Mouse (Mus musculus) layer of hippocampus, adult 9-10 months (tissue): Measurements from ENCODE around the gene Eef1akmt3.

Experiments
- DNase-seq: peaks from one replicate; pipeline ENCODE4 v3.0.0; 2022; ENCODE audit warnings: low spot score

Eef1akmt3 gene

GRCm38 (mm10) chr10:127050119-127050474 is 8.8 kb upstream of the Eef1akmt3 start:
- no peak for DNase-seq

GRCm38 (mm10) chr10:127049395-127050118 is 8.2 kb upstream of the Eef1akmt3 start:
- no peak for DNase-seq

- DNase-seq = no peak
Observed at GRCm38 (mm10) chr10:127048608-127049394, 7.5 kb upstream of the Eef1akmt3 start.

GRCm38 (mm10) chr10:127047954-127048353 is 6.6 kb upstream of the Eef1akmt3 start, which contains the start of gene Cyp27b1:
Gene Cyp27b1 (plus strand): TSS chr10:127048250.
- DNase-seq = no peak

GRCm38 (mm10) chr10:127043187-127043586 is 1.9 kb upstream of the Eef1akmt3 start:
- DNase-seq = no peak

GRCm38 (mm10) chr10:127042468-127043115 is 1.3 kb upstream of the Eef1akmt3 start:
- no peak for DNase-seq

- peak; percentile 81 for DNase-seq
Observed at GRCm38 (mm10) chr10:127041774-127042338, 543 bp upstream of the Eef1akmt3 start.

- no peak for DNase-seq
Observed at GRCm38 (mm10) chr10:127040569-127041214, 621 bp downstream of the Eef1akmt3 start.

GRCm38 (mm10) chr10:127037641-127038040 is 3.7 kb downstream of the Eef1akmt3 start:
- DNase-seq = no peak

GRCm38 (mm10) chr10:127036273-127036672 is 5.0 kb downstream of the Eef1akmt3 start:
- no peak for DNase-seq

GRCm38 (mm10) chr10:127033301-127033741 is 8.0 kb downstream of the Eef1akmt3 start:
- DNase-seq = no peak

GRCm38 (mm10) chr10:127030336-127031296 is 10.7 kb downstream of the Eef1akmt3 start, which contains the start of gene Tsfm:
Gene Tsfm (minus strand): TSS chr10:127030840.
- peak; percentile 55 for DNase-seq

- no peak for DNase-seq
Observed at GRCm38 (mm10) chr10:127018422-127018821, 22.9 kb downstream of the Eef1akmt3 start.

- DNase-seq = no peak
Observed at GRCm38 (mm10) chr10:127017071-127017470, 24.2 kb downstream of the Eef1akmt3 start.

GRCm38 (mm10) chr10:127016488-127016887 is 24.8 kb downstream of the Eef1akmt3 start:
- no peak for DNase-seq

GRCm38 (mm10) chr10:127003806-127004205 is 37.5 kb downstream of the Eef1akmt3 start:
- DNase-seq = no peak

GRCm38 (mm10) chr10:127003334-127003733 is 38.0 kb downstream of the Eef1akmt3 start:
- DNase-seq = no peak

- DNase-seq = no peak
Observed at GRCm38 (mm10) chr10:127002765-127003164, 38.5 kb downstream of the Eef1akmt3 start.

- DNase-seq = no peak
Observed at GRCm38 (mm10) chr10:127002056-127002455, 39.3 kb downstream of the Eef1akmt3 start.

GRCm38 (mm10) chr10:127001297-127001696 is 40.0 kb downstream of the Eef1akmt3 start:
- no peak for DNase-seq

GRCm38 (mm10) chr10:127000529-127000928 is 40.8 kb downstream of the Eef1akmt3 start, which contains the start of gene Avil:
Gene Avil (plus strand): TSS chr10:127000709.
- no peak for DNase-seq
